Mouse (Mus musculus): Measurements from ENCODE around the gene Tex21.

DNA sequence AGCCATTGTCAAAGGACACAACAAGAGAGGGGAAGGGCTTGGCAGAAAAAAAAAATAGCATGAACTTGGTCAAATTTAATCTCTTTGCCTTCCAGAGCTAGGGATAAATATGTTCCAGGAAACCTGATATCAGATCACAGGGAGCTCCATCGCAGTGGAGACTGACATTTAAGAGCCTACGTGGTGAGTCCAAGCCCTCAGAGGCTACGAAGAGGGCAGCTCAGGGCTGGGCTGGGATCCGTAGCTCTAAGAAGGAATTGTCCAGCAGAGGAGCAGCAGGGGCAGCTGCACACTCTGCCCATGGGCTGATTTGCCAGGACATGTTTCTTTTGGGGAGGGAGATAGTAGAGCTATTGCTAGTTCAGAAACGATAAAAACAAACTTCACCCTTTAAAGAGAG is 80.9 kb downstream of the Tex21 start:
- TF ChIP-seq POLR2A (IDR thresholded peaks at IDR 0.05; ENCODE audit: control insufficient read depth, extremely low read depth, insufficient read depth, low read length, poor library complexity) (no peak), CTCF (IDR thresholded peaks at IDR 0.05; ENCODE audit: borderline replicate concordance, control insufficient read depth, extremely low read depth, insufficient read depth, low read length, poor library complexity) (no peak)
